Mouse (Mus musculus) left cerebral cortex, adult 6 months (tissue): ENCODE data around the gene Olfr612. TPM values are rescaled to one million over a fixed set of nuclear protein-coding genes. Genes with fewer than 3 reads are reported as not detected.

ENCODE experiments used
- long read RNA-seq, 2 experiments: library from polyadenylated mRNA; unstranded; transcript quantifications; one replicate each; pipeline ENCODE4 v2.0.0; 2019 to 2020
- polyA plus RNA-seq: library from polyadenylated mRNA; unstranded; fragments of <200 nt; fragmentation: Nextera tagmentation; gene quantifications from 2 replicates; pipeline ENCODE4 v1.2.3, GENCODE M21; 2021

The Olfr612 gene
- not detected in 2 replicates for polyA plus RNA-seq
- long read RNA-seq, experiment 1: 0 reads
- long read RNA-seq, experiment 2: 0 reads

DNA sequence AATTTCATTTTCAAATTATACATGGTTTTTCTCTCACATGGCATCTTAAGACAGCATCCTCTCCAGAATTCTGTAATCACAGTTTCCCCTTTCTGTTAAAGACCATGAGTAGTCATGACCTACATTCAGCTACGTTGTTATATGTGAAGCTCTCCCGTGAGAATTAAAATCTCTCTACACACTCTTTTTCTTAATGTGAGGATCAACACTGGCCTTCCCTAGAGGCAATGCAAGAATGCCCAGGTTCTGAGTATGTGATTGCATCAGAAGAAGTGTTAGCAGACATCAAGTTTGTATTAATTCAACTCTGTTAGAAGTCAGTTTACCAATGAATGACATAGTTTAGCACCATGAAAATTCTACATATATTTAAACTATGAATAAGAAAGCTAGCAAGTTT is at the start of gene Olfr612:
Gene Olfr612, minus strand, starts transcription at position 101 of the 400 bp plus-strand sequence.

DNA sequence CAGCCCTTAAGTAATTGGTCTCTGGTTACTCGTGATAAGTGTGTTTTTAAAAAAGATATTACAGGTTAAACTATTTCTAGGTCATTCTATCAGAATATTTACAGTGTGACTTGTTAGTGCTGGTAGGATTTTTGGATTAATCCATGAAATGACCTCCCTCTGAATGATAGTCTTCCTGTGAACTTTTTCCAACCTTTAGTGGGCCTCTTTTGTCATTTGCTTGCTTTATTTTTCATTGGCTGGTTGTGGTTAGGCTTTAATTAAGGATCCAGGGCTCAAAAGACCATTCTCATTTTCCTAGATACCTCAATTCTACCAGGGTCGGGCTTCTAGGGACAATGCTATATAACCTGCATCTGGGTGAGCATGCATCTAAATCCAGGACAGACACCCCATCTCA is 47.3 kb upstream of the Olfr612 start, which contains the start of gene Olfr618:
Gene Olfr618, plus strand, starts transcription at position 301 of the 400 bp plus-strand sequence.

DNA sequence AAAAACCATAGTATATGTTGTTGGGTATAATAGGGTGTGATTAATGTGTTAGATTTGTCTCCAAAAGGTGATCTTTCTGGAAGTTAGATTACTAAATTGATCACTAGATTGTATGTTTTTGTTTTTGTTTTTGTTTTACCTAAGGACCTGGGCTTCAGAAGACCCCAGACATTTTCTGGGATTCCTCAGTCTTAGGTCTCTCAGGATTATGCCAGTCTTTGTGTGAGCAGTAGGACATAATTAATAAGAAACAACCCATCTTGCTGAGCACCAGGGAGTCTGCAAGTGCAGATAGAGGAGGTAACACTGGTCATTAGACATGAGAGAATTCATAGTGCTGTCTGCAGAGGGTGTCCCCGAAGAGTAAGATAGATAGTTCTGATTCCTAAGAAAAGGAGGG is 30.2 kb upstream of the Olfr612 start, which contains the start of gene Olfr617:
Gene Olfr617, plus strand, starts transcription at position 301 of the 400 bp plus-strand sequence.

DNA sequence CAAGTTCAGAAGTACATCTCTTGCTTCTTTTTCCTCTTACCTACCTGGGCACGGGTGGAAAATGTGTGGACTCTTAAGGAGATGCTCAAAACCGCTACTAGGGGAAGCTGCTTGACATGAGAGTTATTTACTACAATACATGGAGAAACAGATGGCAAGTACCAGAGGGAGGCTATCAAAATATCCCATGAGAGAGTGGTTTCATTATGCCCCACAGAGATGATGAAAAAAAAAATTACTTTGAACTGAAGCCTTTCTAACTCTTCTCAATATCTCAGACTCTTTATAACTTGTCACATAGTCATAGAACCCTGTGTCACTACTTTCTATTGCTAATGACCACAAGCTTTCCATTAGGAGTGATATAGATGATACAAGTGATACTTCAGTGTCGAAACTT is 26.5 kb upstream of the Olfr612 start, which contains the start of gene Olfr616:
Gene Olfr616, minus strand, starts transcription at position 101 of the 400 bp plus-strand sequence.

DNA sequence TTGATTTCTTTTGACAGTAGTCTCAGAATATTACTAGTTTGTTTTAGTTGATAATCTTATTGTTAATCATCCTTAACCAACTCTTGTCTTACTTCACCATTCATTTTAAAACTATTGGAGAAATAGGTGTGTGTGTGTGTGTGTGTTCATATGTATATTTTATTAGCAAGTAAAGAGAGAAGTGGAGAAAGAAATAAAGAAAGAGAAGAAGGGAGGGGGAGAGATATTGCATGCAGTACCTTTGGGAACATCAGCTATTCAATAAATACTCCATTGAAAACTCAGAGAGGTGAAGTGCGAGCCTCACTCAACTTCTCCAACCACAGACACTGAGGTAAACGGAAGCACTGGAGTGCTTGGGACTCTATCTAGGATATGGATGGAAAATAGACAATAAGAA is 13.3 kb upstream of the Olfr612 start, which contains the start of gene Olfr615:
Gene Olfr615, plus strand, starts transcription at position 301 of the 400 bp plus-strand sequence.

DNA sequence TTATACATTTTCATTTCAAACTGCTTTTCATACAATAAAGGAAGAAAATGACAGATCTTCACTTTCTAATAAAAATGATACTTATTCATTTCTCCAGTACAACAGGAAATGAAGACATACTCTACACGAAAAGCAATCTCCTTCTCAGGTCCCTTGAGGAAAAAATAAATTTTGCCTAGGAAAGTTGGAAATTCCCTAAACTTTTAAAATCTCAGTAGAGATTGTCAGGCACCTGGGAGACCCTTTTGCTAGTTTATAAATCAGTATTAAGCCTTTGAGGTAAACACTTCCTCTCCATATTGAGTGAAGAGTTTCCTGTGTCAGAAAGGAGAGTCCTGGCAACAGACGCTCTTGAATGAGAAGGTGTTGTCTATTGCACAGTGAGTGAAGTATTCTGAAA is 5.3 kb upstream of the Olfr612 start, which contains the start of gene Olfr613:
Gene Olfr613, plus strand, starts transcription at position 301 of the 400 bp plus-strand sequence.

DNA sequence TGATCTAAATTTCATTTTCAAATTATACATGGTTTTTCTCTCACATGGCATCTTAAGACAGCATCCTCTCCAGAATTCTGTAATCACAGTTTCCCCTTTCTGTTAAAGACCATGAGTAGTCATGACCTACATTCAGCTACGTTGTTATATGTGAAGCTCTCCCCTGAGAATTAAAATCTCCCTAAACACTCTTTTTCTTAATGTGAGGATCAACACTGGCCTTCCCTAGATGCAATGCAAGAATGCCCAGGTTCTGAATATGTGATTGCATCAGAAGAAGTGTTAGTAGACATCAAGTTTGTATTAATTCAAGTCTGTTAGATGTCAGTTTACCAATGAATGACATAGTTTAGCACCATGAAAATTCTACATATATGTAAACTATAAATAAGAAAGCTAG is 21.8 kb downstream of the Olfr612 start, which contains the start of gene Olfr611:
Gene Olfr611, minus strand, starts transcription at position 101 of the 400 bp plus-strand sequence.

DNA sequence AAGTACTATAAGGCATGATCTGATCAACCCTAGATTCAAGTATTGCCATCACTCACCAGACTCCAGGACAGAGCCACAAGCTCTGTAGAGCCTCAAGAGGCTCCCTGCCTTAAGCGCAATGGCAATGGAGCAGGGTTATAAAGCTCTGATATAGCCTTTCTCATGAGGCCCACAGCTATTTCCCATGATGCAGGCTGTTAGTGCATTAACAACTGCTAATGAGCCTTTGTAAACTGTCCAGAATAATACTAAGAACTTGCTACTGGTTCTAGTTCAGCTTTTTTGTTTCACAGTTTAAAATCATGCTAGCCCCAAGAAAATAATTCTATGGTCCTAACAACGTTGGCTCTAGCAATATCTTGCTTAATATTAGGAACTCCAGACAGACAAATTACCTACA is 30.5 kb downstream of the Olfr612 start, which contains the start of gene Olfr610:
Gene Olfr610, minus strand, starts transcription at position 101 of the 400 bp plus-strand sequence.

DNA sequence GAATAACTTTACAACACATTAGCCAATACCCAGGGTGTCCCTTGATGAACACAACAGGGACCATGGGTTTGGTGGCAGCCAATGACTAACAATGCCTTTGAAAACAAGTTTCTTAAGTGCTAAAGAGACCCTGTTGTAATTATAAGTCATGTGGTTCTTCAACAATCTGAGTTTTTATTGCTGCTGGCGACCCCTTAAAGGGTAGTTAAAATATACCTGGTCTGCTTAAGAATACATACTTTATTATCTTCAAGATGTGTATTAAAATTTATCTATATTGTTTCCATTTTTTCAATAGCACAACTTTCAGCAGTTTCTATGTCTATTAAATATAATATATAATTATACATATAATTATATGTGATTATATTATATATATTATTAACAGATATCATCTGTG is 44.6 kb downstream of the Olfr612 start, which contains the start of gene Olfr609:
Gene Olfr609, minus strand, starts transcription at position 101 of the 400 bp plus-strand sequence.

Other genes with a start within 250 kb of the Olfr612 start
- gene Olfr596, start 237.1 kb downstream of the Olfr612 start, polyA plus RNA-seq: not detected in 2 replicates
- gene Olfr597, start 226.4 kb downstream of the Olfr612 start, polyA plus RNA-seq: not detected in 2 replicates
- gene Olfr598, start 219.1 kb downstream of the Olfr612 start, polyA plus RNA-seq: not detected in 2 replicates
- gene Olfr599, start 206.8 kb downstream of the Olfr612 start, polyA plus RNA-seq: not detected in 2 replicates
- gene Olfr600, start 193.0 kb downstream of the Olfr612 start, polyA plus RNA-seq: not detected in 2 replicates
- not detected in 2 replicates for gene Olfr601, start 180.1 kb downstream of the Olfr612 start, polyA plus RNA-seq
- not detected in 2 replicates for gene Olfr603, start 156.5 kb downstream of the Olfr612 start, polyA plus RNA-seq
- not detected in 2 replicates for gene Usp17lc, start 127.6 kb downstream of the Olfr612 start, polyA plus RNA-seq
- gene Olfr605, start 97.3 kb downstream of the Olfr612 start, polyA plus RNA-seq: not detected in 2 replicates
- not detected in 2 replicates for gene Olfr606, start 93.7 kb downstream of the Olfr612 start, polyA plus RNA-seq
- gene Olfr607, start 78.6 kb downstream of the Olfr612 start, polyA plus RNA-seq: not detected in 2 replicates
- gene Olfr608, start 72.8 kb downstream of the Olfr612 start, polyA plus RNA-seq: not detected in 2 replicates
- gene Olfr609, start 44.7 kb downstream of the Olfr612 start, polyA plus RNA-seq: not detected in 2 replicates
- not detected in 2 replicates for gene Olfr610, start 30.6 kb downstream of the Olfr612 start, polyA plus RNA-seq
- not detected in 2 replicates for gene Olfr611, start 21.9 kb downstream of the Olfr612 start, polyA plus RNA-seq
- not detected in 2 replicates for gene Olfr613, start 5.4 kb upstream of the Olfr612 start, polyA plus RNA-seq
- not detected in 2 replicates for gene Olfr615, start 13.4 kb upstream of the Olfr612 start, polyA plus RNA-seq
- not detected in 2 replicates for gene Olfr616, start 26.4 kb upstream of the Olfr612 start, polyA plus RNA-seq
- gene Olfr617, start 30.3 kb upstream of the Olfr612 start, polyA plus RNA-seq: not detected in 2 replicates
- not detected in 2 replicates for gene Olfr618, start 47.4 kb upstream of the Olfr612 start, polyA plus RNA-seq
- gene Olfr619, start 57.9 kb upstream of the Olfr612 start, polyA plus RNA-seq: not detected in 2 replicates
- gene Olfr620, start 69.8 kb upstream of the Olfr612 start, polyA plus RNA-seq: not detected in 2 replicates
- gene Olfr622, start 100.0 kb upstream of the Olfr612 start, polyA plus RNA-seq: not detected in 2 replicates
- not detected in 2 replicates for gene Olfr623, start 121.0 kb upstream of the Olfr612 start, polyA plus RNA-seq
- gene Olfr624, start 128.5 kb upstream of the Olfr612 start, polyA plus RNA-seq: 0.01 TPM in 1 of 2 replicates, not detected in the other
- gene Olfr625-ps1, start 140.0 kb upstream of the Olfr612 start, polyA plus RNA-seq: not detected in 2 replicates
- gene Olfr243, start 172.0 kb upstream of the Olfr612 start, polyA plus RNA-seq: not detected in 2 replicates
- not detected in 2 replicates for gene Olfr628, start 187.7 kb upstream of the Olfr612 start, polyA plus RNA-seq
- not detected in 2 replicates for gene Olfr629, start 202.2 kb upstream of the Olfr612 start, polyA plus RNA-seq
- not detected in 2 replicates for gene Olfr630, start 214.6 kb upstream of the Olfr612 start, polyA plus RNA-seq
- gene Olfr69, start 228.9 kb upstream of the Olfr612 start, polyA plus RNA-seq: not detected in 2 replicates
- not detected in 2 replicates for gene Olfr68, start 237.0 kb upstream of the Olfr612 start, polyA plus RNA-seq
- gene Olfr67, start 249.1 kb upstream of the Olfr612 start, polyA plus RNA-seq: not detected in 2 replicates